Mouse (Mus musculus): ENCODE data around the gene Hkdc1. TPM values are rescaled to one million over a fixed set of nuclear protein-coding genes. Genes with fewer than 3 reads are reported as not detected.

Gene Hkdc1
- polyA plus RNA-seq, 1 experiment from 2014 or later, result 0.46 TPM

GRCm38 (mm10) chr10:62419422-62419821 is 2.9 kb downstream of the Hkdc1 start:
- Histone ChIP-seq H3K9ac (no peak overlapping the region), H3K4me3 (no peak overlapping the region), H3K27me3 (no peaks in the 10 kb centered on the region), H3K4me1 (peaks cover 10% of the 10 kb centered on the region; the same call in 1 of the 2 replicates), H3K27ac (no peak overlapping the region), H3K9me3 (no peaks in the 10 kb centered on the region), H3K36me3 (no peaks in the 10 kb centered on the region), H3K4me2 (no peak overlapping the region)
- 60% methylated on average over 5 of the region's 5 CpGs for WGBS
- ATAC-seq (ENCODE audit: insufficient number of reproducible peaks, insufficient read depth, low FRiP score, low TSS enrichment, low read depth), result no peak

GRCm38 (mm10) chr10:62418831-62419356 is 3.4 kb downstream of the Hkdc1 start:
- Histone ChIP-seq H3K9me3 (no peaks in the 10 kb centered on the region), H3K9ac (no peak overlapping the region), H3K27me3 (no peaks in the 10 kb centered on the region), H3K4me3 (no peak overlapping the region), H3K4me1 (peaks cover 10% of the 10 kb centered on the region; the same call in 1 of the 2 replicates), H3K4me2 (no peak overlapping the region), H3K36me3 (no peaks in the 10 kb centered on the region), H3K27ac (no peak overlapping the region)
- 49% methylated on average over 7 of the region's 7 CpGs for WGBS
- no peak for ATAC-seq (ENCODE audit: insufficient number of reproducible peaks, insufficient read depth, low FRiP score, low TSS enrichment, low read depth)

GRCm38 (mm10) chr10:62413606-62413982 is 8.7 kb downstream of the Hkdc1 start:
- Histone ChIP-seq H3K4me3 (no peak overlapping the region), H3K27me3 (0 out of 2 replicates have a peak, but pooled peaks cover 4% of the 10 kb centered on the region), H3K4me1 (0 out of 2 replicates have a peak, but pooled peaks cover 3% of the 10 kb centered on the region), H3K4me2 (no peak overlapping the region), H3K9ac (no peak overlapping the region), H3K36me3 (no peaks in the 10 kb centered on the region), H3K9me3 (no peaks in the 10 kb centered on the region), H3K27ac (no peak overlapping the region)
- WGBS, result 32% methylated on average over 4 of the region's 4 CpGs
- ATAC-seq (ENCODE audit: insufficient number of reproducible peaks, insufficient read depth, low FRiP score, low TSS enrichment, low read depth), result no peak

GRCm38 (mm10) chr10:62412906-62413605 is 9.2 kb downstream of the Hkdc1 start:
- Histone ChIP-seq H3K4me3 (no peak overlapping the region), H3K9me3 (no peaks in the 10 kb centered on the region), H3K4me1 (no peaks in the 10 kb centered on the region), H3K36me3 (no peaks in the 10 kb centered on the region), H3K27me3 (0 out of 2 replicates have a peak, but pooled peaks cover 4% of the 10 kb centered on the region), H3K27ac (no peak overlapping the region), H3K9ac (no peak overlapping the region), H3K4me2 (no peak overlapping the region)
- 27% methylated on average over 8 of the region's 8 CpGs for WGBS
- ATAC-seq (ENCODE audit: insufficient number of reproducible peaks, insufficient read depth, low FRiP score, low TSS enrichment, low read depth), result no peak

- Histone ChIP-seq H3K27ac (no peak overlapping the region), H3K9me3 (no peaks in the 10 kb centered on the region), H3K36me3 (no peaks in the 10 kb centered on the region), H3K9ac (no peak overlapping the region), H3K4me1 (no peaks in the 10 kb centered on the region), H3K4me2 (no peak overlapping the region), H3K4me3 (no peak overlapping the region), H3K27me3 (peaks cover 15% of the 10 kb centered on the region; the same call in 1 of the 2 replicates)
- WGBS, result 64% methylated on average over 19 of the region's 19 CpGs
- ATAC-seq (ENCODE audit: insufficient number of reproducible peaks, insufficient read depth, low FRiP score, low TSS enrichment, low read depth), result peak; percentile 21
Observed at GRCm38 (mm10) chr10:62411431-62412410, 10.6 kb downstream of the Hkdc1 start.

- no peak overlapping the region for H3K27ac ChIP-seq
- H3K4me1 ChIP-seq, result no peaks in the 10 kb centered on the region
- no peak overlapping the region for H3K4me2 ChIP-seq
- no peak overlapping the region for H3K4me3 ChIP-seq
- no peaks in the 10 kb centered on the region for H3K9me3 ChIP-seq
- H3K27me3 ChIP-seq, result peaks cover 16% of the 10 kb centered on the region; the same call in 1 of the 2 replicates
- no peaks in the 10 kb centered on the region for H3K36me3 ChIP-seq
- no peak for ATAC-seq (ENCODE audit: insufficient number of reproducible peaks, insufficient read depth, low FRiP score, low TSS enrichment, low read depth)
- H3K9ac ChIP-seq, result no peak overlapping the region
- WGBS, result 9% methylated on average over 5 of the region's 5 CpGs
Observed at GRCm38 (mm10) chr10:62410943-62411342, 11.3 kb downstream of the Hkdc1 start.

GRCm38 (mm10) chr10:62404901-62405300 is 17.4 kb downstream of the Hkdc1 start:
- Histone ChIP-seq H3K4me1 (peaks cover 6% of the 10 kb centered on the region), H3K4me3 (peak overlapping the region; percentile 21), H3K27ac (no peak overlapping the region), H3K27me3 (peaks cover 21% of the 10 kb centered on the region), H3K4me2 (peak overlapping the region; percentile 48), H3K9me3 (no peaks in the 10 kb centered on the region), H3K36me3 (no peaks in the 10 kb centered on the region), H3K9ac (0 out of 2 replicates have a peak overlapping the region, but pooled peaks have one; percentile 40)
- 37% methylated on average over 14 of the region's 14 CpGs for WGBS
- ATAC-seq (ENCODE audit: insufficient number of reproducible peaks, insufficient read depth, low FRiP score, low TSS enrichment, low read depth), result no peak

- Histone ChIP-seq H3K9me3 (no peaks in the 10 kb centered on the region), H3K4me3 (no peak overlapping the region), H3K4me1 (peaks cover 6% of the 10 kb centered on the region), H3K4me2 (no peak overlapping the region), H3K27ac (no peak overlapping the region), H3K27me3 (peaks cover 5% of the 10 kb centered on the region; the same call in 1 of the 2 replicates), H3K36me3 (no peaks in the 10 kb centered on the region), H3K9ac (no peak overlapping the region)
- ATAC-seq (ENCODE audit: insufficient number of reproducible peaks, insufficient read depth, low FRiP score, low TSS enrichment, low read depth), result no peak
- WGBS, result 84% methylated on average over 19 of the region's 19 CpGs
Observed at GRCm38 (mm10) chr10:62401641-62402111, 20.6 kb downstream of the Hkdc1 start.

GRCm38 (mm10) chr10:62383011-62383410 is 39.3 kb downstream of the Hkdc1 start:
- Histone ChIP-seq H3K27ac (no peak overlapping the region), H3K36me3 (no peaks in the 10 kb centered on the region), H3K9me3 (no peaks in the 10 kb centered on the region), H3K4me2 (no peak overlapping the region), H3K9ac (no peak overlapping the region), H3K27me3 (no peaks in the 10 kb centered on the region), H3K4me3 (no peak overlapping the region), H3K4me1 (no peaks in the 10 kb centered on the region)
- WGBS, result 77% methylated on average over 3 of the region's 3 CpGs
- no peak for ATAC-seq (ENCODE audit: insufficient number of reproducible peaks, insufficient read depth, low FRiP score, low TSS enrichment, low read depth)

GRCm38 (mm10) chr10:62380936-62381335 is 41.4 kb downstream of the Hkdc1 start:
- H3K27ac ChIP-seq, result no peak overlapping the region
- no peaks in the 10 kb centered on the region for H3K4me1 ChIP-seq
- no peak for ATAC-seq (ENCODE audit: insufficient number of reproducible peaks, insufficient read depth, low FRiP score, low TSS enrichment, low read depth)
- H3K9ac ChIP-seq, result no peak overlapping the region
- H3K27me3 ChIP-seq, result no peaks in the 10 kb centered on the region
- no peaks in the 10 kb centered on the region for H3K36me3 ChIP-seq
- no peak overlapping the region for H3K4me3 ChIP-seq
- no peak overlapping the region for H3K4me2 ChIP-seq
- no peaks in the 10 kb centered on the region for H3K9me3 ChIP-seq

GRCm38 (mm10) chr10:62379808-62380207 is 42.5 kb downstream of the Hkdc1 start, which contains the start of gene Hk1:
Gene Hk1, minus strand, starts transcription at chr10:62379908.
- no peaks in the 10 kb centered on the region for H3K9me3 ChIP-seq
- no peaks in the 10 kb centered on the region for H3K4me1 ChIP-seq
- H3K36me3 ChIP-seq, result no peaks in the 10 kb centered on the region
- 74% methylated on average over 1 of the region's 1 CpGs for WGBS
- H3K27ac ChIP-seq, result no peak within 1 kb of the TSS
- no peak within 1 kb of the TSS for H3K9ac ChIP-seq
- ATAC-seq (ENCODE audit: insufficient number of reproducible peaks, insufficient read depth, low FRiP score, low TSS enrichment, low read depth), result no peak
- H3K4me3 ChIP-seq, result no peak within 1 kb of the TSS
- H3K27me3 ChIP-seq, result no peaks in the 10 kb centered on the region
- no peak within 1 kb of the TSS for H3K4me2 ChIP-seq
